Mouse (Mus musculus): ENCODE data around the gene Timm23.
"Not testable (repeated sequence)": the region's sequence is repeated elsewhere in the genome, so short reads cannot be mapped to it uniquely, and the experiment has no call there.

Timm23 gene

GRCm38 (mm10) chr14:32201791-32202451 lies at the start of gene Timm23, which contains the start of gene Parg:
Timm23 (minus strand) TSS chr14:32201898.
Parg (plus strand) TSS chr14:32201949.
- peak; percentile 85 for DNase-seq (ENCODE audit: low read depth)

GRCm38 (mm10) chr14:32249616-32250015 lies 47.9 kb upstream of the Timm23 start:
- DNase-seq (ENCODE audit: low read depth) = no peak

- DNase-seq (ENCODE audit: low read depth) = no peak
Observed at GRCm38 (mm10) chr14:32246019-32246418, 44.3 kb upstream of the Timm23 start.

GRCm38 (mm10) chr14:32242401-32242800 lies 40.7 kb upstream of the Timm23 start:
- peak; percentile 9 for DNase-seq (ENCODE audit: low read depth)

GRCm38 (mm10) chr14:32228996-32229395 lies 27.3 kb upstream of the Timm23 start:
- peak; percentile 75 for DNase-seq (ENCODE audit: low read depth)

GRCm38 (mm10) chr14:32226601-32227000 lies 24.9 kb upstream of the Timm23 start:
- DNase-seq (ENCODE audit: low read depth) = peak; percentile 65

GRCm38 (mm10) chr14:32201354-32201753 lies 344 bp downstream of the Timm23 start:
- peak; percentile 54 for DNase-seq (ENCODE audit: low read depth)

- DNase-seq (ENCODE audit: low read depth) = peak; percentile 43
Observed at GRCm38 (mm10) chr14:32193557-32193956, 8.1 kb downstream of the Timm23 start.

GRCm38 (mm10) chr14:32192437-32192836 lies 9.3 kb downstream of the Timm23 start:
- DNase-seq (ENCODE audit: low read depth) = peak; percentile 78

- no peak for DNase-seq (ENCODE audit: low read depth)
Observed at GRCm38 (mm10) chr14:32191926-32192325, 9.8 kb downstream of the Timm23 start.

- no peak for DNase-seq (ENCODE audit: low read depth)
Observed at GRCm38 (mm10) chr14:32190627-32191391, 10.9 kb downstream of the Timm23 start.

- DNase-seq (ENCODE audit: low read depth) = no peak
Observed at GRCm38 (mm10) chr14:32183846-32184245, 17.9 kb downstream of the Timm23 start.

GRCm38 (mm10) chr14:32180861-32181260 lies 20.8 kb downstream of the Timm23 start:
- no peak for DNase-seq (ENCODE audit: low read depth)

- no peak for DNase-seq (ENCODE audit: low read depth)
Observed at GRCm38 (mm10) chr14:32179393-32180195, 22.1 kb downstream of the Timm23 start.

GRCm38 (mm10) chr14:32176590-32176989 lies 25.1 kb downstream of the Timm23 start:
- DNase-seq (ENCODE audit: low read depth) = not testable (repeated sequence)

- DNase-seq (ENCODE audit: low read depth) = no peak
Observed at GRCm38 (mm10) chr14:32175310-32175709, 26.4 kb downstream of the Timm23 start.

GRCm38 (mm10) chr14:32170137-32170536 lies 31.6 kb downstream of the Timm23 start:
- DNase-seq (ENCODE audit: low read depth) = no peak

GRCm38 (mm10) chr14:32168653-32169231 lies 33.0 kb downstream of the Timm23 start:
- peak; percentile 10 for DNase-seq (ENCODE audit: low read depth)

- DNase-seq (ENCODE audit: low read depth) = peak; percentile 46
Observed at GRCm38 (mm10) chr14:32167326-32167725, 34.4 kb downstream of the Timm23 start.

GRCm38 (mm10) chr14:32166840-32167239 lies 34.9 kb downstream of the Timm23 start:
- DNase-seq (ENCODE audit: low read depth) = no peak

- DNase-seq (ENCODE audit: low read depth) = no peak
Observed at GRCm38 (mm10) chr14:32166062-32166441, 35.6 kb downstream of the Timm23 start.
